Mouse (Mus musculus) T-helper 17 cell (primary cell): ENCODE data around the gene Heyl.

Experiments used
- in situ Hi-C, 2 experiments: fragments of 300-600 bp; cut with MboI, MseI; formaldehyde crosslinking; loops; 1 replicate in 1 of 2; 2 replicates in 1 of 2; pipeline ENCODE4 v1.15.1; 2025; ENCODE audit warnings: high pct_unique_total_duplicates in 2 of 2

Heyl gene

GRCm38 (mm10) chr4:123284731-123285624 lies 51.6 kb downstream of the Heyl start:
- in situ Hi-C loops, result no loop called here

DNA sequence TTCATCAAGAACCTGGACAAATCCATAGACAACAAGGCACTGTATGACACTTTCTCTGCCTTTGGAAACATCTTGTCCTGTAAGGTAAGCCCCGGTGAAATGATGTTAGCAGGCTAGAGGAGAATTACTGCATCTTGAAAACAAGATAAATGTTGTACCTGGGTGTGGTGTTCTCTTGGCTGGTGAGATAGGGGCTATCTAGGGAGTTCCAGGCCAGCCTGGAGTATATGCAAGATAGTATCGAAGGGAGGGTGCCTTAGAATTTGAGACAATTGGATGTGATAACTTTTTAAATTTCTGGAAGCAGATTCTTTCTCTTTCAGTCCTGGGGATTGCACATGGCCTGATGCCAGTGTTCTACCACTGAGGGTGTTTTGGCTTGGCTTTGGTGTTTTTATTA lies 53.4 kb downstream of the Heyl start:
- in situ Hi-C loops, result no loop called here

DNA sequence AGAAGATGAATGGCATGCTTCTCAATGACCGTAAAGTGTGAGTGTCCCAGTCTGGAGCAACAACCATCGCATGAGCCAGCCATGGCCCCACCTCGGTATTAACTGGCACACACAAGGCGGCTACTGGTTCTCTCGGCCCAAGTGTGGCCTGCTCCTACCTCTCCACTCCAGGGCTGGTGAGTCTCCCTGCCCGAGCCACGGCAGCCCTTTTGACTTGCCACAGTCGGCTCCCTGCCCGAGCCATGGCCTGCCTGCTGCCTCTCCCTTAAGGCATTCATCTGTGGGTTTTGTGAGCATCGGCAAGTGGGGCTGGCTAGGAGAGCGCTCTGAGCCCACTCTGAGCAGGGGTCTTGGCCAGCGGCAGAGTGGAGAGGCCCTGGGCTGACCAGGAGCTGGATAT lies 55.7 kb downstream of the Heyl start:
- in situ Hi-C loops, result no loop called here

DNA sequence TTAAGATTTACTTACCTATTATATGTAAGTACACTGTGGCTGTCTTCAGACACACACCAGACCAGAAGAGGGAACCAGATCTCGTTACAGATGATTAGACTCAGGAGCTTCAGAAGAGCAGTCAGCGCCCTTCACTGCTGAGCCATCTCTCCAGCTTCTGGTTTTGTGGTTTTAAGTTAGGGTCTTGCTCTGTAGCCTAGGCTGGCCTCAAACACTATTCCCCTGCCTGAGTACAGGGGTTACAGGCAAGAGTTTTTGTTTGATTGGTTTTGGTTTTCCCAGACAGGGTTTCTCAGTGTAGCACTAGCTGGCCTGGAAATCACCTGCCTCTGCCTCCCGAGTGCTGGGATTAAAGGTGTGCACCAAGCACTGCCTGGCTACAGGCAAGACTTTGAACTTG lies 59.0 kb downstream of the Heyl start:
- in situ Hi-C loops, result loop anchor here in 1 of 2 experiments (10.0 kb wide), 1 partner anchor 92 kb away; no protein-coding TSS in a partner anchor

DNA sequence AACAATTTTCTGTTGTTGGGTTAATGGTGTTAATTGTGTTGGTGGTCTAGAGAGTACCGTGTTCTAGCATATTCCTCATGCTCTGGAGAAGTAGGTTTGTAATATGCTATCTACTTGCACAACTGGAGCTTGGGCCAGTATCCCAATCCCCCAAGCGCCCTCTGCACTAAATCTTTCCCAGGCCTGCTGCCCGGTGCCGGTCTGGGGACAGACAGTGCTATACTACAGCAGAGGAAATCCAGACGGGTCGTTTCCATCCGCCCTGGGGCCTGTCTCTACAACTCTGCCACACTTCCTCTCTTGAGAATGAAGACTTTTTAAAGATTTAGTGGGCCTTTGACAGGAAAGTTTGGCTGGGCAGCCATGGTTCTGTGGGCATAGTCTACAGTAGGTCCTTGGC lies 59.6 kb downstream of the Heyl start:
- in situ Hi-C loops, result loop anchor here in 1 of 2 experiments (10.0 kb wide), 1 partner anchor 92 kb away; no protein-coding TSS in a partner anchor

GRCm38 (mm10) chr4:123293661-123294443 lies 60.5 kb downstream of the Heyl start:
- in situ Hi-C loops, result loop anchor here in 1 of 2 experiments (10.0 kb wide), 1 partner anchor 91 kb away; no protein-coding TSS in a partner anchor

- in situ Hi-C loops, result loop anchor here in 1 of 2 experiments (5.0 to 10.0 kb wide), 2 partner anchors 67 to 90 kb away; no protein-coding TSS in a partner anchor
These were observed 61.7 kb downstream of the Heyl start for GRCm38 (mm10) chr4:123295026-123295425.

DNA sequence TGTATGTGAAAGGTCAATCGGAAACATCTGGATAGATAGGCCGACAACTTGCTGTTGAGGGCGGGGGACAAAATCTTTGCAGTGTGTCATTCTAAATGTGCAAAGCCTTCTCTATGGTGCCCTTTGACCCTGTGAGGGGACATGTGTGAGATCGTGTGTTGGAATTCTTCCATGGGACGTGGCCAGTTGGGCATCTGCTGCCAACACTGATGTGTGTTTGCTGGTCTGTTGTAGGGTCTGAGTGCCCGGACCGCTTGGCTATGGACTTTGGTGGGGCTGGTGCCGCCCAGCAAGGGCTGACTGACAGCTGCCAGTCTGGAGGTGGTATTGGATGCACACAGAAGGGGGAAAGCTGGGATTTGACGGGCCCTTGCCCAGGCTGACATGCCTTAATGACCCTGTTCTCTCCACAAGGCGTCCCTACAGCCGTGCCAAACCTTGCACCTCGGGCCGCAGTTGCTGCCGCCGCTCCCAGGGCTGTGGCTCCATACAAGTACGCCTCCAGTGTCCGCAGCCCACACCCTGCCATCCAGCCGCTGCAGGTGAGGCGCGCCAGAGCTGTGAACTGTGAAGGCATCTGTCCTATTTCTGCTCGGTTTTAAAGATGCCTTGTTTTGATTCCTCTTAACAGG lies 62.3 kb downstream of the Heyl start:
- in situ Hi-C loops, result loop anchor here in 1 of 2 experiments (5.0 to 10.0 kb wide), 2 partner anchors 67 to 89 kb away; no protein-coding TSS in a partner anchor

GRCm38 (mm10) chr4:123296148-123296534 lies 62.8 kb downstream of the Heyl start:
- in situ Hi-C loops, result loop anchor here in 1 of 2 experiments (5.0 to 10.0 kb wide), 2 partner anchors 66 to 89 kb away; no protein-coding TSS in a partner anchor

DNA sequence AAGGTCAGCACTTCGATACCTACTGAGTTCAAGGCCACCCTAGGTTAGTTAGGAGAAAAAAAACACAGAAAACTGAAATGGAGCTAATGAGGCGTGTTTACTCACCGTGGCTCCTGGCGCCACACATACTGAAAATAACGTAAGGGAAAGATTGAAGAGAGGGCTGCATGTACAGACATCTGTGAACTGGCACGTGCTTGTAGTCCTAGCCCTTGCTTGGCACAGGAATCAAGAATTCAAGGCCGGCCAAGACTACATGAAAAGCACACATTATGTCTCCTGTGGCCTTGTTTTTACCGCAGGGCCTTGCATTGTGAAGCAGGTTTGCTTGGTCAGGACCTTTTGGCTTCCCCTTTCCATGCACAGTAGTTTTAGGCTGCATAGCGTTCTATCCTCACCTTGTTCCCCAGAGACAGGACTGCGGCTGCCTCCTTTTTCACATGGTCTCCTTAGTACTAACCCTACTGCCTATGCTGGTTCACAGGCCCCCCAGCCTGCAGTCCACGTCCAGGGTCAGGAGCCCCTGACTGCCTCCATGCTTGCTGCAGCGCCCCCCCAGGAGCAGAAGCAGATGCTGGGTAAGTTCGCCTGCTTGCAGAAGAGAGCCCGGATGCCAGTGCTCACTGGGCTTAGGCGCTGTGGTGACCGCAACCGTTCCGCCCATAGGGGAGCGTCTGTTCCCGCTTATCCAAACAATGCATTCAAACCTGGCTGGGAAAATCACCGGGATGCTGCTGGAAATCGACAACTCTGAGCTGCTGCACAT lies 64.0 kb downstream of the Heyl start:
- in situ Hi-C loops, result loop anchor here in 1 of 2 experiments (5.0 to 10.0 kb wide), 2 partner anchors 65 to 87 kb away; no protein-coding TSS in a partner anchor

DNA sequence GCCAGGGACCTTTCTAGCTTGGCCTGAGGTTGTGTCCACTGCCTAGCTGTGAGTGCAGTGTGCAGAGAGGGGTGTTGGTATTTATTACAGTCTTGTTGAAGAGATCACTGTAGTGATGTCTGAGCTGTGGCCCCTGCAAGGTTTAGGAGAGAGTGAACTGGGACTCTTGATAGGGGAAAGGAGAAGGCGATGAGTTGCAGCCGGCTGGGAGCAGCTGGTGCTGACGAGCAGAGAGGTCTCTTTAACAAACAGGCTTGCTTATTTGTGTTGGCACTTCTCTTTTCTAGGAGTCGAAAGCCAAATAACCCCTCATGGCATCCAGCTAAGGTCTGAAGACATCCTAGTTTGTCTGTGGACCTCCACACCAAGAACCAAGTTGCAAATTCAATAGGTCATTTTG lies 64.9 kb downstream of the Heyl start:
- in situ Hi-C loops, result loop anchor here in 1 of 2 experiments (5.0 to 10.0 kb wide), 2 partner anchors 64 to 87 kb away; no protein-coding TSS in a partner anchor

DNA sequence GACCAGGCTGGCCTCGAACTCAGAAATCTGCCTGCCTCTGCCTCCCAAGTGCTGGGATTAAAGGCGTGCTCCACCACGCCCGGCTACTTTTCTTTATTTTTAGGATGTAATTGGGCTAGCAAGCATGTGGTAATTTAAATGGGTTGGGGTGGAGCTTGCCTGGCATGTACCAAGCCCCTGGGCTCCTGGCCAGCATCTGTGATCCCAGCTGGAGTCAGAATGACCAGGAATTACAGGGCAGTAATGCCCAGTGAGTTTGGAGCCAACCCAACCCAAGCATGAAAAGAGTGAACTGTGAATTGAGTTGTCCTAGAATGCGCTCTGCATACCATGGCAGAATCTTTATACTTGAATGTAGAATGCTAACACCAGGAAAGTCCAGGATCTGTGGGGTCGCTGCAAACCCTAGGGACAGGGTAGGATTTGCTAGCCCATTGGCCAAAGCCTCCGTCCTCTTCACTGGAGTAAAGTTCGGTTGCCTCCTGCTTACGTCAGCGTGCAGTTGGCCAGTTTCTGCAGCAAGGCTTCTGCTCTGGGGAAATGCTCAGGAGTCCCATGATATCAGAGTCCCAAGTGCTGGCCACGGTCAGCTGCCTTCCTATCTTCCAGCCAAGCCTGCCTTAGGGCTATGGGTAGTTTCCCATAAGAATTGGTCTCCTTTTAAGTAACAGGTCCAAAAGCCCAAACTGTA lies 65.8 kb downstream of the Heyl start:
- in situ Hi-C loops, result loop anchor here in 1 of 2 experiments (5.0 to 10.0 kb wide), 2 partner anchors 63 to 86 kb away; no protein-coding TSS in a partner anchor
